Mouse (Mus musculus) G1E (cell line): Measurements from ENCODE around the gene Otx2.

ENCODE experiments used
- CTCF ChIP-seq: IDR thresholded peaks from 2 replicates; pipeline ENCODE4 v1.5.1; 2012; ENCODE audit warnings: low read depth, low read length, inconsistent platforms, mixed read lengths
- GATA1 ChIP-seq: IDR thresholded peaks from 2 replicates; pipeline ENCODE4 v1.6.1; 2012; ENCODE audit warnings: borderline replicate concordance, low read length, inconsistent platforms, mixed read lengths
- POLR2AphosphoS5 ChIP-seq: IDR thresholded peaks from 2 replicates; pipeline ENCODE4 v1.6.1; 2012; ENCODE audit warnings: low read depth, low read length, inconsistent platforms; ENCODE audit not compliant: insufficient replicate concordance
- TAL1 ChIP-seq: conservative IDR thresholded peaks from 2 replicates; pipeline ENCODE4 v1.6.1; 2012; ENCODE audit warnings: low read depth, low read length, inconsistent platforms, mixed read lengths

GRCm38 (mm10) chr14:48668761-48669303, 4.8 kb downstream of the Otx2 start:
- TF ChIP-seq CTCF (no peak), GATA1 (no peak), POLR2AphosphoS5 (no peak), TAL1 (no peak)
